ENCODE assay signal across 9 mouse cellular contexts in the genomic region with DNA sequence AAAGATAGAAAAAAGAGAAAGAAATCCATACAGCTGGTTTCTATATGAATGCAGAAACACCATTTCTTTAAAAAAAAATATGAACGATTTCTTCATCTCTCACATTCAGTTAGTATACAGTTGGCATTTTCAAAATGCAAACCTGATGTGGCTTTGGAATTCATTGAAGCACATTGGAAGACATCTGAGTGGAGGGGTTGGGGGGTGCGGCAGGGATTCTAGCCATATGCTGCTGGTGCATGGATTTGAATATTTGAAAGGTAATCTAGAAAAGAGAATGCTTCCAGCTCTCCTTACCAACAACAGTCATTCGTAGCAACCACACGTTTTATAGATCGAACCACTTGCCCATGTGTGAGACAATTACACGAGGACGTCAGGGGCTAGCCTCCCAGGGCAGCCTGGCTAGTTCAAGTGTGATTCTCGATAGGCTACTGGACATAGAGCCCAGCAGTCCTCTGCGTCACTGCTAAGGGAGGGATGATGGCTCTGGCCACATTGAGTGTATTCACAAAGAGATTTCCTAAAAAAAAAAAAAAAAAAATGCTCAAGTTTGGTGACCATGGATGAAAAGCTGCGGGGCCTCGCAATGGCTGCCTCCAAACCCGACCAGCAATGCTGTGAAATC.
DNase-seq lines count a peak whose midpoint lies in the region; ATAC-seq and TF ChIP-seq lines count a peak whose summit lies in the region.
"Had no signal": no experiment of that assay in that cellular context is flagged by ENCODE, and none has a peak within 500 bp of the region (broad histone marks: within the 10 kb centered on the region; RNA-seq: fewer than 3 reads in every experiment).

No protein-coding gene starts in this region.

- no peaks in the 10 kb centered on the region for H3K27me3 ChIP-seq in lung, embryonic 14.5 days (ENCODE audit: insufficient read depth, low read length)
- no peaks in the 10 kb centered on the region for H3K27me3 ChIP-seq in forebrain, embryonic 13.5 days
- no peaks in the 10 kb centered on the region for H3K27me3 ChIP-seq in limb, embryonic 13.5 days

- no peak overlapping the region for H3K9ac ChIP-seq in lung, embryonic 14.5 days
- peak overlapping the region; percentile 46; the same call in 1 of the 2 replicates for H3K9ac ChIP-seq in forebrain, embryonic 13.5 days
- H3K9ac ChIP-seq in limb, embryonic 13.5 days = no peak overlapping the region

- no peak overlapping the region for H3K4me3 ChIP-seq in lung, embryonic 14.5 days (ENCODE audit: low read depth, low read length)
- no peak overlapping the region for H3K4me3 ChIP-seq in forebrain, embryonic 13.5 days
- no peak overlapping the region for H3K4me3 ChIP-seq in limb, embryonic 13.5 days
- no peak overlapping the region for H3K4me3 ChIP-seq in olfactory bulb, adult 2 months (ENCODE audit: insufficient read depth, low read depth, low read length)

- ATAC-seq in lung, embryonic 14.5 days (ENCODE audit: insufficient read depth) = peak; percentile 18; the same call in 1 of the 2 replicates
- ATAC-seq in forebrain, embryonic 13.5 days = peak; percentile 28; the same call in 1 of the 2 replicates
- no peak for ATAC-seq in limb, embryonic 13.5 days (ENCODE audit: low FRiP score, low read depth)

- no peaks in the 10 kb centered on the region for H3K9me3 ChIP-seq in lung, embryonic 14.5 days (ENCODE audit: low read depth, low read length)
- H3K9me3 ChIP-seq in forebrain, embryonic 13.5 days (replicated peaks) = no peaks in the 10 kb centered on the region
- no peaks in the 10 kb centered on the region for H3K9me3 ChIP-seq in limb, embryonic 13.5 days

- H3K4me1 ChIP-seq in lung, embryonic 14.5 days (ENCODE audit: insufficient read depth) = peaks cover 8% of the 10 kb centered on the region; the same call in 1 of the 2 replicates
- peaks cover 40% of the 10 kb centered on the region for H3K4me1 ChIP-seq in forebrain, embryonic 13.5 days
- peaks cover 21% of the 10 kb centered on the region for H3K4me1 ChIP-seq in limb, embryonic 13.5 days
- peaks cover 31% of the 10 kb centered on the region for H3K4me1 ChIP-seq in olfactory bulb, adult 2 months (ENCODE audit: control insufficient read depth, insufficient read depth, low read length)

- no peak overlapping the region for H3K27ac ChIP-seq in lung, embryonic 14.5 days (ENCODE audit: low read depth)
- peak overlapping the region; percentile 70 for H3K27ac ChIP-seq in forebrain, embryonic 13.5 days
- H3K27ac ChIP-seq in limb, embryonic 13.5 days = 0 out of 2 replicates have a peak overlapping the region, but pooled peaks have one; percentile 28
- peak overlapping the region; percentile 50; the same call in 1 of the 2 replicates for H3K27ac ChIP-seq in olfactory bulb, adult 2 months (ENCODE audit: insufficient read depth, low read depth, low read length)
- H3K27ac ChIP-seq: macrophage had no signal

- DNase-seq in lung, embryonic 14.5 days = no peak
- DNase-seq in lung, postnatal 4 days = no peak
- no peak for DNase-seq in layer of hippocampus, adult 9-11 months
- DNase-seq in kidney, postnatal 25 days = no peak

- WGBS in lung, embryonic 14.5 days = 75% methylated on average over 12 of the region's 12 CpGs
- WGBS in forebrain, embryonic 13.5 days = 77% methylated on average over 12 of the region's 12 CpGs
- 68% methylated on average over 12 of the region's 12 CpGs for WGBS in limb, embryonic 13.5 days
- WGBS in olfactory bulb, adult 2 months = 73% methylated on average over 12 of the region's 12 CpGs

- peak overlapping the region; percentile 31 for H3K4me2 ChIP-seq in lung, embryonic 14.5 days
- H3K4me2 ChIP-seq in forebrain, embryonic 13.5 days = no peak overlapping the region; the same call in 1 of the 2 replicates
- H3K4me2 ChIP-seq in limb, embryonic 13.5 days (replicated peaks) = no peak overlapping the region
- H3K4me2 ChIP-seq: heart, embryonic 11.5 days had no signal

- TF ChIP-seq CTCF in lung, embryonic 14.5 days (IDR thresholded peaks at IDR 0.05; ENCODE audit: low read depth) = no peak
- TF ChIP-seq CTCF in olfactory bulb, adult 2 months (IDR thresholded peaks at IDR 0.05; ENCODE audit: insufficient read depth, low read depth, low read length) = no peak

- TF ChIP-seq POLR2A in olfactory bulb, adult 2 months (IDR thresholded peaks at IDR 0.05; ENCODE audit: insufficient read depth, low read depth, low read length) = no peak

- no peaks in the 10 kb centered on the region for H3K36me3 ChIP-seq in lung, embryonic 14.5 days (ENCODE audit: insufficient read depth)
- no peaks in the 10 kb centered on the region for H3K36me3 ChIP-seq in forebrain, embryonic 13.5 days (ENCODE audit: poor library complexity, severe bottlenecking)
- no peaks in the 10 kb centered on the region for H3K36me3 ChIP-seq in limb, embryonic 13.5 days
